Mouse (Mus musculus): ENCODE measurements around the gene Nln. TPM values are rescaled to one million over a fixed set of nuclear protein-coding genes. Genes with fewer than 3 reads are reported as not detected.

The Nln gene
- polyA plus RNA-seq, 1 experiment from 2014 or later: 24.3 TPM

DNA sequence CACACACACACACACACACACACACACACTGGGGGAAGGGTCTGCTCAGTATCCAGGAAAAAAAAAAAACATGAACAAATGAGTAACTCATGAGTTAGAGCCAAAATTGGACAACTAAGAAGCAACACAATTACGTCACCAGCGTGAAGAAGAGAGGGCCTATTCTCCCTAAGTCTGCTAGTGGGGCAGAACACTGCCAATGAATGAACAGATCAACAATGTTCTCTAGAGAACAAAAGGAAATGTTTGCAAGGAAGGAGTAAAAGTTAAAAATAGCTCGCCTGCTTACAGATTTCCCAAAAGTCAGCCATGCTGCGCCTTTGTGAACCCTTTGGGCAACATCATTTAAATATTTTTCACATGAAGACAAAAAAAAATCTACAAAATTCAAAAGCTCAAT is 69.6 kb downstream of the Nln start:
- Histone ChIP-seq H3K9me3 (replicated peaks; ENCODE audit: control insufficient read depth, low read length) (no peaks in the 10 kb centered on the region), H3K27me3 (ENCODE audit: control insufficient read depth, insufficient read depth, low read length) (no peaks in the 10 kb centered on the region), H3K4me2 (ENCODE audit: low read depth, low read length) (no peak overlapping the region), H3K4me1 (ENCODE audit: control insufficient read depth, insufficient read depth, low read length) (no peaks in the 10 kb centered on the region), H3K27ac (replicated peaks; ENCODE audit: low read depth, low read length) (no peak overlapping the region), H3K9ac (replicated peaks; ENCODE audit: low read length) (no peak overlapping the region), H3K4me3 (ENCODE audit: low read depth, low read length) (no peak overlapping the region), H3K36me3 (replicated peaks; ENCODE audit: control insufficient read depth, insufficient read depth, low read depth, low read length) (no peaks in the 10 kb centered on the region)
- DNase-seq (ENCODE audit: low spot score) (no peak), ATAC-seq (replicated peaks; ENCODE audit: insufficient number of reproducible peaks, low FRiP score, low TSS enrichment, low read depth) (no peak)
- 81% methylated on average over 4 of the region's 4 CpGs for WGBS

DNA sequence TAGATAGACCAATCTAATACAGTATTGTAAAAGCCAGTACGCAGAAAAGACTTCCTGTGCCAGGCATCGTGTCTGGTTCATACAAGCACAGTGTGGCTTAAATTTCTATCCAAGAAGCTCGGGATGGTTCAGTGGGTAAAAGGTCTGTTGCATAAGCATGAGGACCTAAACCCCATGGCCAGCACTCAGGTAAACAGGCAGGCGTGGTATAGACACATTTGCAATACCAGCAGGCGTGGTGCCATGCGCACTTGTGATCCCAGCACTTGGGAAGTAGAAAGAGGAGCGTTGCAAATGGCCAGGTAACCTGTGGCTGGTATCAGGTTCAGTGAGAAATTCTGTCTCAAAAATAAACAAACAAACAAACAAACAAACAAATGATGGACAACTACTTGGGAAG is 70.5 kb downstream of the Nln start:
- ATAC-seq (replicated peaks; ENCODE audit: insufficient number of reproducible peaks, low FRiP score, low TSS enrichment, low read depth) (no peak), DNase-seq (ENCODE audit: low spot score) (no peak)
- no peaks in the 10 kb centered on the region for H3K27me3 ChIP-seq (ENCODE audit: control insufficient read depth, insufficient read depth, low read length)
- H3K9ac ChIP-seq (replicated peaks; ENCODE audit: low read length): no peak overlapping the region
- H3K9me3 ChIP-seq (replicated peaks; ENCODE audit: control insufficient read depth, low read length): no peaks in the 10 kb centered on the region
- WGBS: 91% methylated on average over 7 of the region's 7 CpGs
- no peak overlapping the region for H3K27ac ChIP-seq (replicated peaks; ENCODE audit: low read depth, low read length)
- no peaks in the 10 kb centered on the region for H3K4me1 ChIP-seq (ENCODE audit: control insufficient read depth, insufficient read depth, low read length)
- H3K4me3 ChIP-seq (ENCODE audit: low read depth, low read length): no peak overlapping the region
- no peaks in the 10 kb centered on the region for H3K36me3 ChIP-seq (replicated peaks; ENCODE audit: control insufficient read depth, insufficient read depth, low read depth, low read length)
- H3K4me2 ChIP-seq (ENCODE audit: low read depth, low read length): no peak overlapping the region

DNA sequence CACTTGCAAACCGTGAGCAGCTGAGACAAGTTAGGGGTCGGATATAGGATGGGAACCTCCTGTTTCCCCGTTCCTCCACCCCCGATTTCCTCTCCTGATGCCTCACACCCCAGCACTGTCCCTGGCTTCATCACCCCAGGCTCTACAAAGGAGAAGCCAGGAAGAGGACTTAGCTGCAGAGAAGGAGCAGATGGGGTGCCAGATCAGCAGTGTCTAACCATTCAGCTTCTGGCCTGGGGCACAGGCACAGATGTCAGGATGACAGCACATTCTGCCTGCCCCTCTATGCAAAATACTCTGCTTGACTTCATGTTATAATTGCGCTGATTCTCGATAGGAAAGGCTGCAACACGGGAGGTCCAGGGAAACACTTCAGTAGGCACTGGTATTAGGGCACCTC is 71.1 kb downstream of the Nln start:
- Histone ChIP-seq H3K36me3 (replicated peaks; ENCODE audit: control insufficient read depth, insufficient read depth, low read depth, low read length) (no peaks in the 10 kb centered on the region), H3K9me3 (replicated peaks; ENCODE audit: control insufficient read depth, low read length) (no peaks in the 10 kb centered on the region), H3K4me3 (ENCODE audit: low read depth, low read length) (no peak overlapping the region), H3K4me1 (ENCODE audit: control insufficient read depth, insufficient read depth, low read length) (no peaks in the 10 kb centered on the region), H3K9ac (replicated peaks; ENCODE audit: low read length) (no peak overlapping the region), H3K27ac (replicated peaks; ENCODE audit: low read depth, low read length) (no peak overlapping the region), H3K27me3 (ENCODE audit: control insufficient read depth, insufficient read depth, low read length) (no peaks in the 10 kb centered on the region), H3K4me2 (ENCODE audit: low read depth, low read length) (no peak overlapping the region)
- 61% methylated on average over 7 of the region's 7 CpGs for WGBS
- DNase-seq (ENCODE audit: low spot score) (no peak), ATAC-seq (replicated peaks; ENCODE audit: insufficient number of reproducible peaks, low FRiP score, low TSS enrichment, low read depth) (no peak)

DNA sequence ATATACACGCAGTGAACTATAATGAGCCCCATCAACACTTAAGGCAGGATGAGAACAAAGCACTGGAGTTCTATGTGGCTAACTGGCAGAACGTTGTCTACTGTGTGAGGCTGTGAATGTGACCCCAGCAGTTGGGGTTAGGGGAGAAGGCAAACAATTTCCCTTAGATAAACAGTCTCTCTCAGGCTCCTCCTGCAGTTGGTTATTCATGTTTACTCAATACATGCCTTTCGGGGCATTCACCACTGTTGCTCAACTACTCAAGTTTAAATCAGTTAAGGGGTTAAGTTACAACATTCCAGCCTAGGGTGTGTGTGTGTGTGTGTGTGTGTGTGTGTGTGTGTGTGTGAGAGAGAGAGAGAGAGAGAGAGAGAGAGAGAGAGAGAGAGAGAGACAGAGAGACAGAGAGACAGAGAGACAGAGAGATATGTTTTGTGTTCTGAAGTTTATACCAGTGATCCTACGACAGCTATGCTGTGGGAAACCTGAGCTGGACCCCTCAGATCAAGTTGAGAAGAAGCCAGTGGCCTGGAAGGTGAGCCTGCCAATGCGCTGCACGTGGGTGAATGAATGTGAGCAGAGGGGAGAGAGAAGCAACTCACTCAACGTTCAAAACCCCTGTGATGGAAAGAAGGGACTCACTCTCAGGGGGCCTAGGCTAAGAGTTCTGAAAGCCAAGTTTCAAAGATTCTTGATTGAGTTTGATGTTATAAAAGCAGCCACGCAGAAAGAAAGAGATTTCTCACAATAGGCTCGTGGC is 71.7 kb downstream of the Nln start:
- Histone ChIP-seq H3K9ac (replicated peaks; ENCODE audit: low read length) (no peak overlapping the region), H3K4me3 (ENCODE audit: low read depth, low read length) (no peak overlapping the region), H3K9me3 (replicated peaks; ENCODE audit: control insufficient read depth, low read length) (no peaks in the 10 kb centered on the region), H3K27me3 (ENCODE audit: control insufficient read depth, insufficient read depth, low read length) (no peaks in the 10 kb centered on the region), H3K36me3 (replicated peaks; ENCODE audit: control insufficient read depth, insufficient read depth, low read depth, low read length) (no peaks in the 10 kb centered on the region), H3K4me1 (ENCODE audit: control insufficient read depth, insufficient read depth, low read length) (no peaks in the 10 kb centered on the region; the same call in 1 of the 2 replicates), H3K4me2 (ENCODE audit: low read depth, low read length) (no peak overlapping the region), H3K27ac (replicated peaks; ENCODE audit: low read depth, low read length) (no peak overlapping the region)
- peak; percentile 56 for DNase-seq (ENCODE audit: low spot score)
- WGBS: 42% methylated on average over 9 of the region's 9 CpGs
- ATAC-seq (replicated peaks; ENCODE audit: insufficient number of reproducible peaks, low FRiP score, low TSS enrichment, low read depth): peak; percentile 24; the same call in 1 of the 2 replicates

DNA sequence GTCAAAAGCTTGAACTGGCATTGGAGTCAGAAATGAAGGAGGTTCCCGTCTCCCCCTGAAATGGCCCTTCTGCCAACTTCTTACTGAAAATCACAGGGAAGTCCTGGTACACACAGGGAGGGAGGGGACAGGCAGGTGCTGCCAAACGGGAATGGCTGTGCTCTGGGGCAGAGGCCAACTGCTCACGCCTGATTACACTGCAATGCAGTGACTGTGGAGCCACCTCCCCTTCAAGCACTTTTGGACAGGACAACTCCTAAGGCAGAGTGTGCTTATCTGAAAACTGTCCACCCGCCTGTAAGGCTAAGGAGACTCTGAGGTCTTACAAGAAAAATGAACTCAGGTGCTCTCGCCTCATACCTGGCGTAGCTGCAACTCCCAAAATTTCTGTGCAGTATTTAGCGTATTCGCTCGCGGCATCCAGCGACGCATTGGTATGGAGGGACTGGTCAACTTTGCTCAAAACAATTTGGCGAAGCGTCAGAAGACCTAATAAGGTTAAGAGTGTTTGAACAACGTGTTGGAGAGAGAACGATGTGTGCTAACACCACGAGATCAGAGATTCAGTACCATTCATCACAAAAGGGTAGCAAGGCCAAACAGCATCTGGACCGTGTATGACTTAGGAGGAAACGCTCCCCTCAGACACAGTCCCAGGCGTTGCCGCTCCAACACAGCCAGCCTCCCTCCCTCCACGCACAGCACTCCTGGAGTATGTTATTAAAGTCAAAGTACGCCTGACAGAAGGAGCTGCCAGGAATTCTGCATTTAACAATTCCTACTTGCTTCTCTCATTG is 72.7 kb downstream of the Nln start:
- no peak overlapping the region for H3K4me3 ChIP-seq (ENCODE audit: low read depth, low read length)
- H3K9me3 ChIP-seq (replicated peaks; ENCODE audit: control insufficient read depth, low read length): no peaks in the 10 kb centered on the region
- H3K27ac ChIP-seq (replicated peaks; ENCODE audit: low read depth, low read length): no peak overlapping the region
- no peaks in the 10 kb centered on the region for H3K36me3 ChIP-seq (replicated peaks; ENCODE audit: control insufficient read depth, insufficient read depth, low read depth, low read length)
- no peak for ATAC-seq (replicated peaks; ENCODE audit: insufficient number of reproducible peaks, low FRiP score, low TSS enrichment, low read depth)
- DNase-seq (ENCODE audit: low spot score): peak; percentile 36
- 71% methylated on average over 23 of the region's 23 CpGs for WGBS
- no peaks in the 10 kb centered on the region; the same call in none of the 2 replicates for H3K4me1 ChIP-seq (ENCODE audit: control insufficient read depth, insufficient read depth, low read length)
- no peaks in the 10 kb centered on the region for H3K27me3 ChIP-seq (ENCODE audit: control insufficient read depth, insufficient read depth, low read length)
- H3K9ac ChIP-seq (replicated peaks; ENCODE audit: low read length): no peak overlapping the region
- H3K4me2 ChIP-seq (ENCODE audit: low read depth, low read length): no peak overlapping the region

DNA sequence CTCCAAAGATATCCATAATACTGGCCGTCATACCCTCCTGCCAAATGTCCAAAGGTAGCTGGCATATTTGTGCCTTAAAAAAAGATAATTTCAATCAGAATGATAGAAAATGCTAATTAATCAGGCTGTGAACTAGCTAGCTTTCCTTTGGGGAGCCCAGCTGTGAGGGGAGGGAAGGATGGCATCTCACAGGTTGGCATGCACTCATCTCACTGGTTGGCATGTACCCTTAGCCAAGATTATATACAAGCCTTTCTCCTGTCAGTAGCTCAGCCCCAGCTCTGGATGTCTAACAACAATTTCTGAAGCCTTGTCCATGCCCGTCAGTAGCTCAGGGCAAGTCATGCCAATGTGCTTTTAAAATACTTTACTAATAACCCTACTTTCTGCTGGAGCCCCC is 73.8 kb downstream of the Nln start:
- no peaks in the 10 kb centered on the region for H3K27me3 ChIP-seq (ENCODE audit: control insufficient read depth, insufficient read depth, low read length)
- no peak overlapping the region for H3K4me3 ChIP-seq (ENCODE audit: low read depth, low read length)
- no peaks in the 10 kb centered on the region; the same call in none of the 2 replicates for H3K4me1 ChIP-seq (ENCODE audit: control insufficient read depth, insufficient read depth, low read length)
- H3K36me3 ChIP-seq (replicated peaks; ENCODE audit: control insufficient read depth, insufficient read depth, low read depth, low read length): no peaks in the 10 kb centered on the region
- DNase-seq (ENCODE audit: low spot score): no peak
- H3K4me2 ChIP-seq (ENCODE audit: low read depth, low read length): no peak overlapping the region
- H3K9me3 ChIP-seq (replicated peaks; ENCODE audit: control insufficient read depth, low read length): no peaks in the 10 kb centered on the region
- no peak overlapping the region for H3K9ac ChIP-seq (replicated peaks; ENCODE audit: low read length)
- no peak for ATAC-seq (replicated peaks; ENCODE audit: insufficient number of reproducible peaks, low FRiP score, low TSS enrichment, low read depth)
- H3K27ac ChIP-seq (replicated peaks; ENCODE audit: low read depth, low read length): no peak overlapping the region
- 88% methylated on average over 2 of the region's 2 CpGs for WGBS

DNA sequence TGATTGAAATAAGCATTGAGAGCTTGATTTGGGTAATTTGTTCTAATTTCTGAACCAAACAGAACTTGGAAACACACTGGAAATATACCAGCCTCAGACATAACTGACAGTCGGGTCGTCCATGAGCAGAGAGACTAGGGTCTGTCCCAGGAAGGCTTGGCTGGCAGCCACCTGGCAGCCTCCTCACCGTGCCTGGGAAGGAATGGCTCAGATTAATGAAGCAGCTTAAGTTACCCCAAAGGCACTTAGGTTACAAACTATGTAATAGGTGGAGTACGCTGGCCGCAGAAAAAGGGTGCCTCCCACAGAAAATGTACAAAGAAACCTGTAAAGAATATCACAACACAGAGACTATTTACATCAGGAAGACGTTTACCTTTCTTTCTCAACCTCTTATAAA is 74.6 kb downstream of the Nln start:
- Histone ChIP-seq H3K27ac (replicated peaks; ENCODE audit: low read depth, low read length) (no peak overlapping the region), H3K4me3 (ENCODE audit: low read depth, low read length) (no peak overlapping the region), H3K27me3 (ENCODE audit: control insufficient read depth, insufficient read depth, low read length) (no peaks in the 10 kb centered on the region), H3K36me3 (replicated peaks; ENCODE audit: control insufficient read depth, insufficient read depth, low read depth, low read length) (no peaks in the 10 kb centered on the region), H3K9ac (replicated peaks; ENCODE audit: low read length) (no peak overlapping the region), H3K4me1 (ENCODE audit: control insufficient read depth, insufficient read depth, low read length) (no peaks in the 10 kb centered on the region; the same call in none of the 2 replicates), H3K4me2 (ENCODE audit: low read depth, low read length) (no peak overlapping the region), H3K9me3 (replicated peaks; ENCODE audit: control insufficient read depth, low read length) (no peaks in the 10 kb centered on the region)
- ATAC-seq (replicated peaks; ENCODE audit: insufficient number of reproducible peaks, low FRiP score, low TSS enrichment, low read depth) (0 out of 2 replicates have a peak, but pooled peaks have one; percentile 37), DNase-seq (ENCODE audit: low spot score) (peak; percentile 41)
- 38% methylated on average over 6 of the region's 6 CpGs for WGBS

DNA sequence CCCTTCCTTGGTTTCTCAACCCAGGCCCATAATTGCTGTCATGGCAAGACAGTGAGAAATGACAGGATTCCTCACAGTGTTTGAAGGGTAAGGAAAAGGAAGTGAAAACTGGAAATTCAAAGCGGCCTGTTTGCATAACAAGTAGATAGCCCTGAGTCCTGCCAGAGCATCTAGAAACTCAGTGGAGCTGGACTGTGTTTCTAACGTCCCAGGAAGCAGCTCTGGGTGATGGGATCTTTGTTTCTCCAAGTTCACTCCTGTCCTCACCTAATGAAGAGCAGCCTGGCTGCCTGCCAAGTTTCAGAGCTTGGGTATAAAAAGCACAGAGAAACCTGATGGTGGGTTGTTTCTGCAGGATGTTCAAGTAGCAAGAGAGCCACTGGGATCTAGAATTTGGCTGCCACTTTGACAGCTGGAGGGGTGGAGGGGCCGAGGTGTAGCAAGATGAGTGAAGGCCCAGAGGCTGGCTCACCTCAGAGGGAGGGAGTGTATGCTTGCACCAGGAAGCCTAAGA is 76.7 kb downstream of the Nln start:
- Histone ChIP-seq H3K9ac (replicated peaks; ENCODE audit: low read length) (no peak overlapping the region), H3K27me3 (ENCODE audit: control insufficient read depth, insufficient read depth, low read length) (no peaks in the 10 kb centered on the region), H3K4me3 (ENCODE audit: low read depth, low read length) (no peak overlapping the region), H3K9me3 (replicated peaks; ENCODE audit: control insufficient read depth, low read length) (no peaks in the 10 kb centered on the region), H3K27ac (replicated peaks; ENCODE audit: low read depth, low read length) (no peak overlapping the region), H3K4me1 (ENCODE audit: control insufficient read depth, insufficient read depth, low read length) (no peaks in the 10 kb centered on the region; the same call in none of the 2 replicates), H3K4me2 (ENCODE audit: low read depth, low read length) (no peak overlapping the region), H3K36me3 (replicated peaks; ENCODE audit: control insufficient read depth, insufficient read depth, low read depth, low read length) (no peaks in the 10 kb centered on the region)
- ATAC-seq (replicated peaks; ENCODE audit: insufficient number of reproducible peaks, low FRiP score, low TSS enrichment, low read depth) (no peak), DNase-seq (ENCODE audit: low spot score) (no peak)
- WGBS: 52% methylated on average over 3 of the region's 3 CpGs
